Mouse (Mus musculus) kidney, adult 11 months (tissue): ENCODE measurements around the gene Trp53bp1.

Experiments used
- DNase-seq: peaks from one replicate; pipeline ENCODE4 v3.0.0; 2022

Gene Trp53bp1

GRCm38 (mm10) chr2:121271236-121271927 is at the start of gene Trp53bp1:
Gene Trp53bp1, minus strand, starts transcription at chr2:121271407.
- DNase-seq: peak; percentile 97

- no peak for DNase-seq
These were observed 45.1 kb upstream of the Trp53bp1 start for GRCm38 (mm10) chr2:121316278-121316677.

- peak; percentile 27 for DNase-seq
These were observed 37.8 kb upstream of the Trp53bp1 start for GRCm38 (mm10) chr2:121308997-121309416.

GRCm38 (mm10) chr2:121300036-121300435 is 28.8 kb upstream of the Trp53bp1 start:
- no peak for DNase-seq

- DNase-seq: no peak
These were observed 28.3 kb upstream of the Trp53bp1 start for GRCm38 (mm10) chr2:121299471-121299870.

GRCm38 (mm10) chr2:121298131-121298530 is 26.9 kb upstream of the Trp53bp1 start:
- no peak for DNase-seq

GRCm38 (mm10) chr2:121297701-121298100 is 26.5 kb upstream of the Trp53bp1 start:
- DNase-seq: no peak

GRCm38 (mm10) chr2:121296754-121297231 is 25.6 kb upstream of the Trp53bp1 start:
- DNase-seq: no peak

- DNase-seq: no peak
These were observed 24.7 kb upstream of the Trp53bp1 start for GRCm38 (mm10) chr2:121295608-121296571.

GRCm38 (mm10) chr2:121294753-121295607 is 23.8 kb upstream of the Trp53bp1 start:
- DNase-seq: no peak

GRCm38 (mm10) chr2:121294182-121294581 is 23.0 kb upstream of the Trp53bp1 start:
- DNase-seq: no peak

- DNase-seq: no peak
These were observed 21.3 kb upstream of the Trp53bp1 start for GRCm38 (mm10) chr2:121292316-121293013.

- no peak for DNase-seq
These were observed 18.7 kb upstream of the Trp53bp1 start for GRCm38 (mm10) chr2:121289730-121290540.

- DNase-seq: peak; percentile 86
These were observed 17.9 kb upstream of the Trp53bp1 start, which contains the start of gene Map1a for GRCm38 (mm10) chr2:121288901-121289729. Gene Map1a, plus strand, starts transcription at chr2:121289600.

- no peak for DNase-seq
These were observed 16.6 kb upstream of the Trp53bp1 start for GRCm38 (mm10) chr2:121287850-121288249.

- no peak for DNase-seq
These were observed 815 bp upstream of the Trp53bp1 start for GRCm38 (mm10) chr2:121271928-121272516.

GRCm38 (mm10) chr2:121270521-121271235 is 529 bp downstream of the Trp53bp1 start:
- no peak for DNase-seq

GRCm38 (mm10) chr2:121268446-121268845 is 2.8 kb downstream of the Trp53bp1 start:
- DNase-seq: no peak

- no peak for DNase-seq
These were observed 21.4 kb downstream of the Trp53bp1 start for GRCm38 (mm10) chr2:121249758-121250157.
